Mouse (Mus musculus): ENCODE data around the gene Ugt1a10.

DNA sequence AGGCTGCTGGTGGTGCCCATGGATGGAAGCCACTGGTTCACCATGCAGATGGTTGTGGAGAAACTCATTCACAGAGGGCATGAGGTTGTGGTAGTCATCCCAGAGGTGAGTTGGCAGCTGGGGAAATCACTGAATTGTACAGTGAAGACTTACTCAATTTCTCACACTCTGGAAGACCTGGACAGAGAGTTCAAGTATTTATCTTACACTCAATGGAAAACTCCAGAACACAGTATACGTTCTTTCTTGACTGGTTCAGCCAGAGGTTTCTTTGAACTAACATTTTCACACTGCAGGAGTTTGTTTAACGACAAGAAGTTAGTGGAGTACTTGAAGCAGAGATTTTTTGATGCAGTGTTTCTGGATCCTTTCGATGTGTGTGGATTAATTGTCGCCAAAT is 15.7 kb downstream of the Ugt1a10 start:
- TF ChIP-seq CTCF (IDR thresholded peaks at IDR 0.05; ENCODE audit: low read depth) (no peak), EP300 (IDR thresholded peaks at IDR 0.05; ENCODE audit: low read depth) (no peak)
